Mouse (Mus musculus) intestine, postnatal 0 days (tissue): Measurements from ENCODE around the gene Kctd11. TPM values are rescaled to one million over a fixed set of nuclear protein-coding genes. Genes with fewer than 3 reads are reported as not detected.

ENCODE experiments used
- ATAC-seq: fragments of 200-750 bp; cut with Nextera tagmentation; 2 replicates; pipeline ENCODE4 v1.8.0; 2017; ENCODE audit warnings: mild to moderate bottlenecking, moderate TSS enrichment, moderate library complexity
- H3K27ac ChIP-seq: fragments of 300-500 bp; sonication (generic); 2 replicates; pipeline ENCODE4 v1.5.1; 2014; ENCODE audit warnings: mild to moderate bottlenecking, low read depth, low read length, moderate library complexity
- H3K27me3 ChIP-seq: fragments of 300-500 bp; sonication (generic); replicated peaks from 2 replicates; pipeline ENCODE4 v1.6.1; 2014; ENCODE audit warnings: low read length, mixed read lengths; ENCODE audit not compliant: control insufficient read depth, insufficient read depth
- H3K36me3 ChIP-seq: fragments of 300-500 bp; sonication (generic); 2 replicates; pipeline ENCODE4 v1.6.1; 2014; ENCODE audit warnings: mild to moderate bottlenecking, moderate library complexity; ENCODE audit not compliant: control insufficient read depth, insufficient read depth
- H3K4me1 ChIP-seq: fragments of 300-500 bp; sonication (generic); replicated peaks from 2 replicates; pipeline ENCODE4 v1.6.1; 2014; ENCODE audit warnings: antibody characterized with exemption, low read length, mixed read lengths; ENCODE audit not compliant: control insufficient read depth, insufficient read depth
- H3K4me2 ChIP-seq: fragments of 300-500 bp; sonication (generic); replicated peaks from 2 replicates; pipeline ENCODE4 v1.6.1; 2014; ENCODE audit warnings: low read depth, mild to moderate bottlenecking, moderate library complexity
- H3K4me3 ChIP-seq: fragments of 300-500 bp; sonication (generic); 2 replicates; pipeline ENCODE4 v1.5.1; 2014; ENCODE audit warnings: low read depth, low read length
- H3K9ac ChIP-seq: fragments of 300-500 bp; sonication (generic); 2 replicates; pipeline ENCODE4 v1.6.1; 2014; ENCODE audit warnings: mild to moderate bottlenecking, low read depth, low read length
- H3K9me3 ChIP-seq: fragments of 300-500 bp; sonication (generic); 2 replicates; pipeline ENCODE4 v1.6.1; 2016; ENCODE audit warnings: mixed run types; ENCODE audit not compliant: control insufficient read depth
- CTCF ChIP-seq: sonication (generic); IDR thresholded peaks from 2 replicates; pipeline ENCODE4 v1.5.1; 2016; ENCODE audit warnings: low read depth, mild to moderate bottlenecking, control low read depth, antibody characterized with exemption, moderate library complexity
- WGBS: fragments of 180-500 bp; shearing (Covaris S2); extraction: QIAGEN DNeasy Blood & Tissue Kit; methylation state at CpG from one replicate; pipeline ENCODE4 v1.1.7; 2014; 5-methylcytosine and 5-hydroxymethylcytosine counted together
- polyA plus RNA-seq: library from polyadenylated mRNA; unstranded; fragments of >200 nt; fragmentation: Nextera tagmentation; extraction: Ambion mirVana; gene quantifications from 2 replicates; pipeline ENCODE4 v1.2.1, GENCODE M21; 2015

Kctd11 gene
- polyA plus RNA-seq, 1 experiment from 2014 or later: 4.0 TPM

DNA sequence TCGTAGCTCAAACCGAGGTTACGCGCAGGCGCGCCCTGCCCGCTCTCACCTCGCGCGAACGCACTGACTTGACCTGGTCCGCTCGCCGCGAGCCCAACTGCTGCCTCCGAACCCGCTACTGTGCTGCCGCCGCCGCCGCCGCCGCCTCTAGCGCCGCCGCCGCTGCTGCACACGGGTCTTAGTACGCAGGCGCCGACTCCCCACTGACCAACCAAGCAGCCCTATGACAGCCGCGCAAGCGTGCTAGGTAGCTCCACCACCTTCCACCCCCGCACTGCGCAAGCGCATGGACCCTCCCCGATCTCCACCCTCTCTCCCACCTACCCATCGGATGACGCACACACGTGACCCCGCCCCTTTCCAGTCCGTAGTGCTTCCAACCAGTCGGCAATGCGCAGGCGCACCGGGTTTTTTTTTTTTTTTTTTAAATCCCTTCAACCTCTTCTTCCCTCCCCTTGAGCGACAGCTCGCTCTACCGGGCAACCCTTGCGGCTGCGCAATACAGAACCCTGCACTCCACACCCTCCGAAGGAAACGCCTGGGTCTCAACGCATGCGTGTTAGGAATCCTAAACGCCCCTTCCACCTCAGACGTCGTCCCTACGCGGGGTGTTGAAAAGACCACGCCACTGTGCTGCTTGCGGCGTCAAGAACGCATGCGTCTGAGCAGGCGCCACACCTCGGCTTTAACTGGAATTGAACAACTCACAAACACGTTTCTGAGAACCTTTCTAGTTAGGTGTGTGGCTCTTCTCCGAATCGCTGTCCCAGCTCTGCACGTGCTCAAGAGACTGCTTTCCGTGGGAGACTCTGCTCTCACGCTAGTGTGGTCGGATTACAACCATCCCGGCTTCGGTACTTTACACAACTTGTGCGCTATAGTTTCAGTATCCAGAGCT lies 40.2 kb upstream of the Kctd11 start, which contains the start of gene Eif5a:
TSS of gene Eif5a (minus strand) at position 845 of the 898 bp plus-strand sequence.
- Histone ChIP-seq H3K4me3 (peak within 1 kb of the TSS; percentile 70), H3K27ac (peak within 1 kb of the TSS; percentile 98), H3K9ac (peak within 1 kb of the TSS; percentile 87), H3K27me3 (no peaks in the 10 kb centered on the region), H3K36me3 (peaks cover 27% of the 10 kb centered on the region), H3K9me3 (no peaks in the 10 kb centered on the region), H3K4me2 (peak within 1 kb of the TSS; percentile 94), H3K4me1 (0 out of 2 replicates have a peak, but pooled peaks cover 5% of the 10 kb centered on the region)
- ATAC-seq: peak; percentile 95
- WGBS: under 1% methylated on average over 73 of the region's 78 CpGs
- TF ChIP-seq CTCF: peak; percentile 82

DNA sequence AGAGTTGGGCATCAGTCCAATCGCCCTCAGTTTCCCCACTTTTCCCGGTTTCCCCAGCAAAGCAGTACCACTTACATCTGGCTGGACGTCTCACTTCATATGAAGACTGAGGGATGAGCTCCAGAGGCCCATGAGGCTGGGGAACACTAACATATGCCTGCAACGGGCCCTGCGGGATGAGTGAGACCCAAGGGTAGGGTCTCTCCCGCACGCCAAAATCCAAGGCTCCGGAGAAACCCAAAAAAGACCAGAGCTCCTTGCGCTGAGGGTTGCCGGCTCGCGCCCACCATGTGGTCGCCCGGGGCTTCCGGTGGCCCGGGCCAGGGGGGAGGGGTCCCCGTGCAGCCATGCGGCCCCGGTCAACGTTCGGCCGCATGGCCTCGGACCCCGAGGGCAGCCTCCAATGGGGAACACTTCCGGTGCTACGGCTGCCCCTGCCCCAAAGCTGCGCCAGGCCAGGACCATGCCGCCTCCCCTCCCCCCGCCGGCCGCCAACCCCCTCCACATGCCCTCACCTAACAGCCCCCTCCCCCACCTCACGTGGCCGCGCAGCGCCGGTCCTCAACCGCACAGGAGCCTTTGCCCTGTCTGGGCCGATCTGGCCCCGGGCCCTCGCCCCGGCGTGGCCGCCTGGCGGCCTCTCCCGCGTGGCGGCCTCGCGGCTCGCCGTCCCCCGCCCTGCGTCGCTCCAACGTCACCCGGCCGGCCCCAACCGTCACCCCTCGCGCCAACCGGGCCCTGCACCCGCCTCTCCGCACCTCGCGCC lies 39.2 kb upstream of the Kctd11 start:
- Histone ChIP-seq H3K27me3 (no peaks in the 10 kb centered on the region), H3K4me3 (peak overlapping the region; percentile 70), H3K9ac (peak overlapping the region; percentile 87), H3K9me3 (no peaks in the 10 kb centered on the region), H3K36me3 (peaks cover 36% of the 10 kb centered on the region), H3K4me2 (peak overlapping the region; percentile 94), H3K4me1 (0 out of 2 replicates have a peak, but pooled peaks cover 5% of the 10 kb centered on the region), H3K27ac (peak overlapping the region; percentile 98)
- no peak; the same call in 1 of the 2 replicates for TF ChIP-seq CTCF
- WGBS: under 1% methylated on average over 62 of the region's 65 CpGs
- ATAC-seq: peak; percentile 32

DNA sequence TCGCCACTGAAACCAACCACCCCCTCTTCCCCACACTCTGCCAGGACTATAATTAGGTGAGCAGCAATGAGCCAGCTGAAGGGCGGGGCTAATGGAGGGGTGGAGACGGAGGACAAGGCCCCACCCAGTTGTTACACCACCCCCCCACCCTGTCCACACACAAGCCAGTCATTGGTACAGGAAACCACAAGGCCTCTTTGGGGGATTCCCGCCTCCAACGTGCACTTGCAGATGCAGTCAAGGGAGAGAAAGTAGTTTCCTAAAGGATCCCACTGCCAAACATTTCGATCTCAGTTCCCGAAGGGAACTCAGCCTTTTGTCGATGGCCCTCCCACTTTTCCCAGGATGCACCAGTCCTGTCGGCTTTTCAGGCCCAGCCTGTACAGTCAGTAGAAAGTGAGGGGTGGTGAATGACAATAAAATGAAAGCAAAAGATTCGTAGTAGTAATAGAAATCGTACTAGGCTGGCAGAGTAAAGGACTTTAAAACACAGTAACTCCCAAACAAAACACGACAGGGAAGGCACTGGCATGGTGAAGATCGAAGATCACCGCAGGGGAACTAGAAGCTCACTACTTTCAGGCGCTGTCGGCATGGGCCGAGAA lies 38.6 kb upstream of the Kctd11 start:
- H3K27ac ChIP-seq: peak overlapping the region; percentile 98
- peak; percentile 20 for ATAC-seq
- WGBS: under 1% methylated on average over 17 of the region's 17 CpGs
- 0 out of 2 replicates have a peak, but pooled peaks cover 5% of the 10 kb centered on the region for H3K4me1 ChIP-seq
- no peaks in the 10 kb centered on the region for H3K9me3 ChIP-seq
- H3K36me3 ChIP-seq: peaks cover 37% of the 10 kb centered on the region
- H3K4me2 ChIP-seq: peak overlapping the region; percentile 94
- H3K4me3 ChIP-seq: peak overlapping the region; percentile 70
- peak overlapping the region; percentile 87 for H3K9ac ChIP-seq
- TF ChIP-seq CTCF: no peak
- no peaks in the 10 kb centered on the region for H3K27me3 ChIP-seq

DNA sequence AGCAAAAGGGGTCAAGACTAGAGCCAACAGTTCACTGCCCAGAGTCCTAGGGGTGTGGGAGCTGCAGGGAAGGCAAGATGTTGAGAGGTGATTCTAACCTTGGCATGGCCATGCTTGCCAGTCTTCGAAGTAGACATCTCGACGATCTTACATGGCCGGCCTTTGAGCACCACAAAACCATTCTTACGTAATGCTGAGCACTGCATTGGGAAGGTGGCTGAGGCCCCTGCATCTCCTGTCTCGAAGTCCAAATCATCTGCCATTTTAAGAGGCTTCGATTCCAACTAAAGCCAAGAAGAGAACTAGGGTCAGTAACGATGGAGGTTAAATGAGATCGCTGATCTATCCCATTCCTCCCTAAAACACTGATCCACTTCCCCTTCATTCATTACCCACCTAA lies 37.8 kb upstream of the Kctd11 start:
- Histone ChIP-seq H3K4me3 (peak overlapping the region; percentile 70), H3K9me3 (no peaks in the 10 kb centered on the region), H3K4me2 (peak overlapping the region; percentile 94), H3K4me1 (0 out of 2 replicates have a peak, but pooled peaks cover 5% of the 10 kb centered on the region), H3K27ac (peak overlapping the region; percentile 11; the same call in 1 of the 2 replicates), H3K36me3 (peaks cover 37% of the 10 kb centered on the region), H3K27me3 (no peaks in the 10 kb centered on the region), H3K9ac (no peak overlapping the region)
- no peak for ATAC-seq
- WGBS: 59% methylated on average over 9 of the region's 9 CpGs
- TF ChIP-seq CTCF: no peak

DNA sequence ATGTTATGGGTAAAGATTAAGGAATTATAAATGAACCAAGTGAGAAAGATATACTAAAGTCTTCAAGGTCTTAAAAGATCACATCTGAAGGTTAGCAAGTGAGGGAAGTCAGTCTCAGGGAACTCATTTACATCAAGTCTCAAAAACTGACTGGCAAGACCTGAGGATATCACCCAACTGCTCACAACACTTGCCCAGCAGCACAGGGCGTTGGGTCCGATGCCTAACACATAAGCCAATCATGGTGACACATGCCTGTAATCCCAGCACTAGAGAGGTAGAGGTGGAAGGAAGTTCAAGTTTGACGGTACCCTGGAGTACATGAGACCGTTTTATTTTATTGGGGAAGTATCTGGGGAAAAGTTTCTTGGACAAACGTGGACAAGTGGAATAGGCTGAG lies 36.9 kb upstream of the Kctd11 start:
- no peak overlapping the region for H3K4me2 ChIP-seq
- no peak for ATAC-seq
- no peak for TF ChIP-seq CTCF
- H3K4me1 ChIP-seq: 0 out of 2 replicates have a peak, but pooled peaks cover 5% of the 10 kb centered on the region
- no peak overlapping the region for H3K9ac ChIP-seq
- H3K27ac ChIP-seq: no peak overlapping the region
- no peaks in the 10 kb centered on the region for H3K9me3 ChIP-seq
- peaks cover 41% of the 10 kb centered on the region for H3K36me3 ChIP-seq
- no peak overlapping the region for H3K4me3 ChIP-seq
- WGBS: 68% methylated on average over 5 of the region's 5 CpGs
- H3K27me3 ChIP-seq: no peaks in the 10 kb centered on the region
